Mouse (Mus musculus) urinary bladder, postnatal 14 days (tissue): ENCODE data around the gene Tmem131l.

Experiments
- DNase-seq: peaks from one replicate; pipeline ENCODE4 v3.0.0; 2021; ENCODE audit warnings: low spot score

The Tmem131l gene

GRCm38 (mm10) chr3:84039646-84040475 lies at the start of gene Tmem131l:
Gene Tmem131l, minus strand, starts transcription at chr3:84040175.
- DNase-seq: peak; percentile 76

- DNase-seq: no peak
Measured at GRCm38 (mm10) chr3:84086921-84087320, 46.9 kb upstream of the Tmem131l start.

- no peak for DNase-seq
Measured at GRCm38 (mm10) chr3:84086337-84086736, 46.4 kb upstream of the Tmem131l start.

GRCm38 (mm10) chr3:84085429-84085828 lies 45.5 kb upstream of the Tmem131l start:
- no peak for DNase-seq

GRCm38 (mm10) chr3:84081208-84081722 lies 41.3 kb upstream of the Tmem131l start:
- DNase-seq: no peak

GRCm38 (mm10) chr3:84080074-84080473 lies 40.1 kb upstream of the Tmem131l start:
- DNase-seq: no peak

- DNase-seq: no peak
Measured at GRCm38 (mm10) chr3:84077505-84077904, 37.5 kb upstream of the Tmem131l start.

GRCm38 (mm10) chr3:84076543-84077332 lies 36.8 kb upstream of the Tmem131l start:
- DNase-seq: no peak

- no peak for DNase-seq
Measured at GRCm38 (mm10) chr3:84075516-84075915, 35.5 kb upstream of the Tmem131l start.

DNA sequence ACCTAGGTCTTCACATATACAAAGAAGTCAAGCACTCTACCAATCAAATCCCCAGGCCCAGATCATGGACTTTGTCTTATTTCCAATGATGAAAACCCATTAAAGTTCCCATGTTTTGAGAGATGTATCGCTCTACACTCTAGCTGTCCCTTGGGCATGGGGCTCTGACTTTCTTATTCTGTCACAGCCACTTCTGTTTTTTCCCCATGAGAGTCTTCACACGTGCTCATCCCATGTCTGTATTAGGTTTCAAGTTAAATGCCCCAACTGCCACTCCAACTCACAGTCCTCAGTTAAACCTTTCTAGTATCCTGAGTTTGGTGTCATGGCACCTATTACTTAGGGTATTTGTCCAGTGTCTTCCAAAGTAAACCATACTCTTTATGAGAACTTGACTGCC lies 34.8 kb upstream of the Tmem131l start:
- no peak for DNase-seq

DNA sequence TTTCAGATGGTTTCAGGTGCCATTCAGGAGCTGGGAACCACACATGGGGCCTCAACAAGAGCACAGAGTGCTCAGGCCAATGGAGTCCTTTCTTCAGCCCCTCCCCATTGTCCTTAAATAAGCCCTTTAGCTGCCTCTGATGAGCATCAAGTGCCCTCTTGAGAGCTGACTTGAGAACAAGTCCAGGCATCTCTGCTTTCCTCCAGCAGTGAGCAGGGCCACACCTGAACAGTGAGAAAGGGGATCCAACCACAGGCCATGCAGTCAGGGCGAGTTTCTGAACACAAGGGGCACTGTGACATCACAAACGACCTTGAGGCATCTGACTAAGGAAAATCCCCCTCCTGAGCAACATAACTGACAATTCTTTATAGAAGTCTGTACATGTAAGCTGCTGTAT lies 31.7 kb upstream of the Tmem131l start:
- DNase-seq: no peak

- no peak for DNase-seq
Measured at GRCm38 (mm10) chr3:84070811-84071210, 30.8 kb upstream of the Tmem131l start.

DNA sequence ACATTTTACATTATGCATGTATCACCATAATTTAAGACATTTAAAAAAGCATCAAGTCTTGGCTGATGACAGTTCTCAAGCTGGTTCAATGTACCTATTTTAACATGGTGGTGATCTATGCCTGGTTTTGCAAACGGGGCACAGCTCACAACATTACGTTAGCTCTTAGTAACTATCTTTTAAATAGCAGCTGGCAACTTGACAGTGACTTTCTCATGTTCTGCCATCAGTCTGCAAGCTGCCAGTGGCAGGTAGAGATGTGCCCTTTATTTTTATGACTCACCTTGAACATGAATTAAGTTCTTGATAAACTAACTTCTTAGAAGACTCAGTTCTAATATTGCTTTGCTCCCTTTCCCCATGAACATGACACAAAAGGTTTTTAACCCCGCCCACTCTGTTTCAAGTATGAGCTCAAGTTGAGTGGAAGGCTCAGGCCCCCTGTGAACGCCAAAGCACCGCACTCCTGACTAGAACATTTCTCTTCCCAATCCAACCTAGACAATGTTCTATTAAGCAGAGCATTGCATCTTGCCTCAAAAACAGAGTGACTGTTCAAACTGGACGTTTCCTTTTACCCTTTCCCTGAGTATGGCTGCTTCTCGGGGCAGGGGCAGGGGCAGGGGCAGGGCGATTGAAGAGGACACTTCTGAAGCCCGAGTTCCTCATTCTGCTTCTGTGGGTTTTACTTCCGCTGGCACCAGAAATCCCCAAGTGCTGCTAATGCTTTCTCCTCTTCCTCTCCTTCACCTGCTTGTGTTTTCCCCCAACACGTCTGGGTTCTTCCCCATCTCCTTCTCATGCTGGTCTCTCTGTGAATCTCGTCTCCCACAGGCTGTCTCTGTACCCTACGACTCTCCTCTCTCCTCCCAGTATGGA lies 29.1 kb upstream of the Tmem131l start:
- DNase-seq: no peak

GRCm38 (mm10) chr3:84065825-84066224 lies 25.9 kb upstream of the Tmem131l start:
- no peak for DNase-seq

DNA sequence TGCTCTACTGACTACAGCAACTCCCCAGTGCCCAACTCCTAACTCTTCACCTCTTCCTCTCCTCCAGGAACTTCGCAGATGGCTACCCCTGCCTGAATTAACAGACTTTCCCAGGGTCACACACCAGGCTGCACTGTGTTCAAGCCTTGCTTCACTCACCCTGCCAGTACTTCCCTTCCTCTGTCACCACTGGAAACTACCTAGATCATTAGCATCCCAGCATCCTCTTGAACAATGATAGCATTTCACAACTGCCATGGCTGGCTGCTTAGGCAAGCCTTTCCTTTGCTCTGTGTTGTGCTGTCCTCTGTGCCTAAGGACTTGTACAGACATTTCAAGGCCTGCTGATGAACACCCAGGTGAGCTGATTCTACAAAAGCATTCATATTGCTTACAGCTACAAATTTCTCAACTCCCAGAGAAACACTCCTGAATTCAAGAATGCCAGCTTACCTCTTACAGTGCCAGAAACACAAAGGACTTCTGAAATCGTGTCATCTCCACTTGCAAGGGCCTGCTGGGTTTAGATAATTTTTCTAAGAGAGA lies 23.5 kb upstream of the Tmem131l start:
- DNase-seq: no peak

GRCm38 (mm10) chr3:84061523-84062453 lies 21.8 kb upstream of the Tmem131l start:
- DNase-seq: no peak

DNA sequence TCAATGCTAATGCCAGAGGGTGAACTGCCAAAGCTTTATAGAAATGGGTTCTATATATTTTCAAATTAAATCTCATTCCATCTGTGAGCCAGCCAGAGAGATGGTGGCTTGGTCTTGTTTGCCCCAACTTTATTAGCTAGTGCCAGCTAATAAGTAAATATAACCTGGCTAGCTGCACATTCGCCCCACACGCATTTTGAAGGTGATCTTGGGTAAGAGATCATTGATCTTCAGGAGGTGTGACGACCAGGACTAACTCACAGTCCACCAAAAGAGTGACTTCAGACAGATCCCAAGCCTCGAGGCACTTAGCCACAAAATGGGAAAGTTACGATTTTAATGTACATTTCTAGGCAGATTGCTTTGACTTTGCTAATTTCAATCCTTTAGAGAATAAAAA lies 21.0 kb upstream of the Tmem131l start:
- DNase-seq: no peak

DNA sequence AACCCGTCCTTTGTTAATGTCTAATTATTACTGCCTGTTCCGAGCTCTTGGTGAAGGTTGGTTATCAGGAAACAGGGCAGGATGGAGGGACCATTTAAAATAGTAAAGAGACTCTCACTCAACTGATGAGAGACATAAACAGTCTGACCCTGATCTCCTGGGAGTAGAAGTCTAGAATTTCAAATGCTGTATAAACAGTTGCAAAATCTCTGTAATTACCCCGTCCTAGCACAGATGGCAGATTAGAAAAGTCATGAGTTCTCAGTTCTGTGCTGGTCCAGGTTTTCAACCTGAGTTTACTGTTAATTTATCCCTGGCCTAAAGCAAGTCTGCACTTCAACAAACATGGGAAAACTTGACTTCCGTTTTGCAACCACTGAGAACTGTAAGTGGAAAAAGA lies 20.2 kb upstream of the Tmem131l start:
- DNase-seq: no peak

- DNase-seq: no peak
Measured at GRCm38 (mm10) chr3:84059676-84060075, 19.7 kb upstream of the Tmem131l start.

DNA sequence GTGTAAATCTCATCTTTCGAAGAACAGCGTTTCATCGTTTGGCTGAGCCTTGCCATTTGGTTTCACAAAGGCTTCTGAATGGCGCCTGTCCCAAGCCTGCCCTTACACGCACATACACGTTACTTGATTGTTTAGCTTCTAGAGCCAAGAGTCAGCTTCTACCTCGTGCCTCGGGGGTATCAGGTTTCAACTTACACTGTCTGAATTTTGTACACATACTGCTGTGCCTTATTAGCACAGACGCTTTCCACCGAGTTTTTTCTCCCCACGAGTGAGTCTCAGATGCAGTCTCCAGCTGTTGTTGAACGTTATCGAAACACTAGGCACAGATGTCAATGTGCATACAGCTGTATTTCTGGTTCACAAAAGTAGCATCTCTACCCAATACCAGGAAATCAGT lies 19.3 kb upstream of the Tmem131l start:
- peak; percentile 72 for DNase-seq
